Mouse (Mus musculus): ENCODE measurements around the gene Eid2b. TPM values are rescaled to one million over a fixed set of nuclear protein-coding genes. Genes with fewer than 3 reads are reported as not detected.

Gene Eid2b
- total and polyA plus RNA-seq, 2 experiments from 2014 or later: 52.8 to 64.2 TPM

DNA sequence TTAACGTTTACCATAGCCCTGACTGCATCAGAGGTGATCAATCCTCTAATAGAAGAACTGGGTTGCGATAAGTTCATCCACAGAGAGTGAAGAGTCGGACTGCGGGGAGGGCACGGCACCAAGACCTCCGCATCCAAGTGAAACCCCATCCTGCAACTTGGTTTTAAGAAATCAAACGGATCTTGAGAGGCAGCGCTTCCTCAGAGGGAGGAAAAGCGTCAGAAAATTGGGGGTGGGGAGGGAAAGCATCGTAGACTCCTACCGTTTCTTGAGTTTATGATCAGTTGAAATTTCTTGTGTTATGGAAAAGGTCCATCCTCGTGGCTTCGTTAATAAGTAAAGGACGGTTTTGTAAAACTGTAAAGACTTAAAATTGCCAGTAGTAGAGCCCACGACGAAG lies 9.0 kb upstream of the Eid2b start:
- Histone ChIP-seq H3K9me3 (ENCODE audit: low read length) (no peaks in the 10 kb centered on the region), H3K27ac (ENCODE audit: low read depth, low read length) (peak overlapping the region; percentile 93), H3K4me1 (ENCODE audit: insufficient read depth, low read length) (no peaks in the 10 kb centered on the region; the same call in 1 of the 2 replicates), H3K27me3 (ENCODE audit: insufficient read depth, low read length) (no peaks in the 10 kb centered on the region), H3K9ac (replicated peaks; ENCODE audit: low read length, poor library complexity, severe bottlenecking) (peak overlapping the region; percentile 99), H3K36me3 (ENCODE audit: insufficient read depth, low read length) (peaks cover 6% of the 10 kb centered on the region; the same call in 1 of the 2 replicates), H3K4me3 (ENCODE audit: low read depth, low read length) (peak overlapping the region; percentile 94), H3K4me2 (ENCODE audit: low read depth, low read length, poor library complexity, severe bottlenecking) (peak overlapping the region; percentile 81)
- ATAC-seq (ENCODE audit: low FRiP score) (no peak), DNase-seq (ENCODE audit: low spot score) (no peak)
- TF ChIP-seq CTCF (IDR thresholded peaks at IDR 0.05): no peak
- 30% methylated on average over 16 of the region's 16 CpGs for WGBS

DNA sequence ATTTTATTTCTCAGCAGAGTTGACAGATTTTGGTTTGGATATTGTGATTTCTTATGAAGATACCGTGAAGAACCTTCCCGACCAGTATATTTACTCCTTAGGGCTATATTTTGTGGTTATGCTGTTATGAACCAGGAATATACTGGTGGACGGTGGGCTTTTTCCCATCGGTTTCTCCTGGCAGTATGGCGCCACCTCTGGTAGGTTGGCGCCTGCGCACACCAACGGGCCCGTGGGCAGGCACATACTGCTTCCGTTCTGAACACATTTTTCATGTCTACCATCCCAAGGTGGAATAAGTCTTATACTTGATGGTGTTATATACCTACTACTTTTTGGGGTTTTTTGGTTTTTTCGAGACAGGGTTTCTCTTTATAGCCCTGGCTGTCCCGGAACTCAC lies 8.2 kb upstream of the Eid2b start:
- TF ChIP-seq CTCF (IDR thresholded peaks at IDR 0.05): peak; percentile 55
- WGBS: 93% methylated on average over 12 of the region's 12 CpGs

GRCm38 (mm10) chr7:28271761-28272160 lies 5.8 kb upstream of the Eid2b start:
- H3K9ac ChIP-seq (replicated peaks; ENCODE audit: low read length, poor library complexity, severe bottlenecking): no peak overlapping the region
- ATAC-seq (ENCODE audit: low FRiP score) (no peak), DNase-seq (ENCODE audit: low spot score) (no peak)
- H3K9me3 ChIP-seq (ENCODE audit: low read length): no peaks in the 10 kb centered on the region
- peak; percentile 49 for TF ChIP-seq CTCF (IDR thresholded peaks at IDR 0.05)
- no peak overlapping the region for H3K4me2 ChIP-seq (ENCODE audit: low read depth, low read length, poor library complexity, severe bottlenecking)
- H3K27ac ChIP-seq (ENCODE audit: low read depth, low read length): no peak overlapping the region
- WGBS: 73% methylated on average over 3 of the region's 3 CpGs
- H3K4me3 ChIP-seq (ENCODE audit: low read depth, low read length): no peak overlapping the region
- H3K4me1 ChIP-seq (ENCODE audit: insufficient read depth, low read length): no peaks in the 10 kb centered on the region; the same call in 1 of the 2 replicates
- H3K27me3 ChIP-seq (ENCODE audit: insufficient read depth, low read length): no peaks in the 10 kb centered on the region
- H3K36me3 ChIP-seq (ENCODE audit: insufficient read depth, low read length): peaks cover 6% of the 10 kb centered on the region; the same call in 1 of the 2 replicates

More for the DNA sequence above, 8.2 kb upstream of the Eid2b start:
- no peaks in the 10 kb centered on the region for H3K27me3 ChIP-seq (ENCODE audit: insufficient read depth, low read length)
- H3K27ac ChIP-seq (ENCODE audit: low read depth, low read length): no peak overlapping the region
- H3K36me3 ChIP-seq (ENCODE audit: insufficient read depth, low read length): peaks cover 6% of the 10 kb centered on the region; the same call in 1 of the 2 replicates
- H3K9me3 ChIP-seq (ENCODE audit: low read length): no peaks in the 10 kb centered on the region
- H3K4me2 ChIP-seq (ENCODE audit: low read depth, low read length, poor library complexity, severe bottlenecking): no peak overlapping the region; the same call in 1 of the 2 replicates
- no peak for ATAC-seq (ENCODE audit: low FRiP score)
- H3K4me3 ChIP-seq (ENCODE audit: low read depth, low read length): 0 out of 2 replicates have a peak overlapping the region, but pooled peaks have one; percentile 94
- peak; percentile 26 for DNase-seq (ENCODE audit: low spot score)
- H3K9ac ChIP-seq (replicated peaks; ENCODE audit: low read length, poor library complexity, severe bottlenecking): no peak overlapping the region
- H3K4me1 ChIP-seq (ENCODE audit: insufficient read depth, low read length): no peaks in the 10 kb centered on the region; the same call in 1 of the 2 replicates

GRCm38 (mm10) chr7:28277237-28277614 lies 313 bp upstream of the Eid2b start:
- Histone ChIP-seq H3K4me1 (ENCODE audit: insufficient read depth, low read length) (peaks cover 3% of the 10 kb centered on the region; the same call in 1 of the 2 replicates), H3K4me3 (ENCODE audit: low read depth, low read length) (peak overlapping the region; percentile 70)
- 63% methylated on average over 8 of the region's 8 CpGs for WGBS

GRCm38 (mm10) chr7:28278279-28278652 lies 727 bp downstream of the Eid2b start:
- TF ChIP-seq CTCF (IDR thresholded peaks at IDR 0.05): no peak
- peak overlapping the region; percentile 86 for H3K4me2 ChIP-seq (ENCODE audit: low read depth, low read length, poor library complexity, severe bottlenecking)
- 88% methylated on average over 7 of the region's 7 CpGs for WGBS
- H3K4me1 ChIP-seq (ENCODE audit: insufficient read depth, low read length): peaks cover 3% of the 10 kb centered on the region; the same call in 1 of the 2 replicates
- H3K27ac ChIP-seq (ENCODE audit: low read depth, low read length): peak overlapping the region; percentile 86
- DNase-seq (ENCODE audit: low spot score): no peak
- no peaks in the 10 kb centered on the region for H3K27me3 ChIP-seq (ENCODE audit: insufficient read depth, low read length)
- 0 out of 2 replicates have a peak, but pooled peaks have one; percentile 20 for ATAC-seq (ENCODE audit: low FRiP score)
- peak overlapping the region; percentile 70 for H3K4me3 ChIP-seq (ENCODE audit: low read depth, low read length)
- H3K9ac ChIP-seq (replicated peaks; ENCODE audit: low read length, poor library complexity, severe bottlenecking): peak overlapping the region; percentile 95
- no peaks in the 10 kb centered on the region for H3K36me3 ChIP-seq (ENCODE audit: insufficient read depth, low read length)
- H3K9me3 ChIP-seq (ENCODE audit: low read length): no peaks in the 10 kb centered on the region

More at GRCm38 (mm10) chr7:28277237-28277614, 313 bp upstream of the Eid2b start:
- Histone ChIP-seq H3K4me2 (ENCODE audit: low read depth, low read length, poor library complexity, severe bottlenecking) (peak overlapping the region; percentile 86; the same call in 1 of the 2 replicates), H3K27ac (ENCODE audit: low read depth, low read length) (no peak overlapping the region), H3K9ac (replicated peaks; ENCODE audit: low read length, poor library complexity, severe bottlenecking) (no peak overlapping the region), H3K36me3 (ENCODE audit: insufficient read depth, low read length) (peaks cover 6% of the 10 kb centered on the region; the same call in 1 of the 2 replicates), H3K27me3 (ENCODE audit: insufficient read depth, low read length) (no peaks in the 10 kb centered on the region), H3K9me3 (ENCODE audit: low read length) (no peaks in the 10 kb centered on the region)
- no peak for ATAC-seq (ENCODE audit: low FRiP score)
- DNase-seq (ENCODE audit: low spot score): no peak
- TF ChIP-seq CTCF (IDR thresholded peaks at IDR 0.05): no peak

- Histone ChIP-seq H3K9ac (replicated peaks; ENCODE audit: low read length, poor library complexity, severe bottlenecking) (no peak overlapping the region), H3K4me1 (ENCODE audit: insufficient read depth, low read length) (peaks cover 3% of the 10 kb centered on the region; the same call in 1 of the 2 replicates), H3K27ac (ENCODE audit: low read depth, low read length) (no peak overlapping the region), H3K4me3 (ENCODE audit: low read depth, low read length) (no peak overlapping the region), H3K9me3 (ENCODE audit: low read length) (no peaks in the 10 kb centered on the region), H3K36me3 (ENCODE audit: insufficient read depth, low read length) (no peaks in the 10 kb centered on the region), H3K27me3 (ENCODE audit: insufficient read depth, low read length) (no peaks in the 10 kb centered on the region), H3K4me2 (ENCODE audit: low read depth, low read length, poor library complexity, severe bottlenecking) (no peak overlapping the region)
- TF ChIP-seq CTCF (IDR thresholded peaks at IDR 0.05): no peak
- ATAC-seq (ENCODE audit: low FRiP score): no peak
- DNase-seq (ENCODE audit: low spot score): no peak
- WGBS: 74% methylated on average over 7 of the region's 7 CpGs
These were observed 3.1 kb downstream of the Eid2b start for GRCm38 (mm10) chr7:28280630-28281029.

All from midbrain, postnatal 0 days (tissue).